Mouse (Mus musculus) heart, embryonic 14.5 days (tissue): ENCODE data around the gene Tnfaip2. TPM values are rescaled to one million over a fixed set of nuclear protein-coding genes. Genes with fewer than 3 reads are reported as not detected.

Source experiments
- ATAC-seq: fragments of 200-750 bp; cut with Nextera tagmentation; 2 replicates; pipeline ENCODE4 v1.8.0; 2017; ENCODE audit warnings: low read depth, moderate TSS enrichment; ENCODE audit not compliant: insufficient number of reproducible peaks, insufficient read depth, low FRiP score
- H3K27ac ChIP-seq, 2 experiments: fragments of 200-500 bp in 1 of 2; fragments of 300-500 bp in 1 of 2; sonication (generic) in 1 of 2; replicated peaks in 1 of 2; 2 replicates each; pipeline ENCODE4 v1.5.1; 2012 to 2014; ENCODE audit warnings: low read depth in 2 of 2, low read length in 2 of 2, control low read depth in 1 of 2, mild to moderate bottlenecking in 1 of 2, mixed read lengths in 1 of 2; ENCODE audit not compliant: control insufficient read depth in 1 of 2, insufficient read depth in 1 of 2
- H3K27me3 ChIP-seq: fragments of 300-500 bp; sonication (generic); 2 replicates; pipeline ENCODE4 v1.6.1; 2014; ENCODE audit warnings: mild to moderate bottlenecking, low read length, control low read depth; ENCODE audit not compliant: control insufficient read depth, insufficient read depth
- H3K36me3 ChIP-seq: fragments of 300-500 bp; sonication (generic); 2 replicates; pipeline ENCODE4 v1.6.1; 2014; ENCODE audit warnings: mild to moderate bottlenecking, control low read depth, low read length, mixed read lengths; ENCODE audit not compliant: control insufficient read depth, insufficient read depth
- H3K4me1 ChIP-seq, 2 experiments: fragments of 200-500 bp in 1 of 2; fragments of 300-500 bp in 1 of 2; sonication (generic) in 1 of 2; 2 replicates each; pipeline ENCODE4 v1.6.1; 2012 to 2014; ENCODE audit warnings: low read length in 2 of 2, control low read depth in 1 of 2, mixed read lengths in 1 of 2; ENCODE audit not compliant: control insufficient read depth in 2 of 2, insufficient read depth in 2 of 2
- H3K4me2 ChIP-seq: fragments of 300-500 bp; sonication (generic); 2 replicates; pipeline ENCODE4 v1.6.1; 2014; ENCODE audit warnings: mild to moderate bottlenecking, low read length
- H3K4me3 ChIP-seq, 2 experiments: fragments of 200-500 bp in 1 of 2; fragments of 300-500 bp in 1 of 2; sonication (generic) in 1 of 2; 2 replicates each; pipeline ENCODE4 v1.5.1; 2012 to 2014; ENCODE audit warnings: low read length in 2 of 2, mild to moderate bottlenecking in 2 of 2, control low read depth in 1 of 2, low read depth in 1 of 2, moderate library complexity in 1 of 2; ENCODE audit not compliant: control insufficient read depth in 1 of 2, insufficient read depth in 1 of 2
- H3K9ac ChIP-seq: fragments of 300-500 bp; sonication (generic); 2 replicates; pipeline ENCODE4 v1.6.1; 2014; ENCODE audit warnings: mild to moderate bottlenecking, low read length
- H3K9me3 ChIP-seq: fragments of 300-500 bp; sonication (generic); 2 replicates; pipeline ENCODE4 v1.6.1; 2016; ENCODE audit warnings: low read length, control low read depth; ENCODE audit not compliant: control insufficient read depth
- WGBS: fragments of 180-500 bp; shearing (Covaris S2); extraction: QIAGEN DNeasy Blood & Tissue Kit; methylation state at CpG from one replicate; pipeline ENCODE4 v1.1.7; 2014; 5-methylcytosine and 5-hydroxymethylcytosine counted together
- polyA plus RNA-seq: library from polyadenylated mRNA; unstranded; fragments of >200 nt; fragmentation: Nextera tagmentation; extraction: Ambion mirVana; gene quantifications from 2 replicates; pipeline ENCODE4 v1.2.1, GENCODE M21; 2014

Tnfaip2 gene
- polyA plus RNA-seq, 1 experiment from 2014 or later = 5.5 TPM

GRCm38 (mm10) chr12:111455860-111456259 is 13.6 kb downstream of the Tnfaip2 start:
- no peak for ATAC-seq
- no peaks in the 10 kb centered on the region for H3K36me3 ChIP-seq
- peaks cover 6 to 15% of the 10 kb centered on the region in 2 experiments; a peak in 3 of 4 replicates for H3K4me1 ChIP-seq
- H3K9me3 ChIP-seq = no peaks in the 10 kb centered on the region
- no peak overlapping the region for H3K27ac ChIP-seq
- H3K4me3 ChIP-seq = no peak overlapping the region
- no peak overlapping the region for H3K4me2 ChIP-seq
- no peak overlapping the region for H3K9ac ChIP-seq
- peaks cover 54% of the 10 kb centered on the region for H3K27me3 ChIP-seq
- WGBS = 60% methylated on average over 8 of the region's 8 CpGs

- H3K27me3 ChIP-seq = peaks cover 40% of the 10 kb centered on the region
- H3K27ac ChIP-seq = no peak overlapping the region
- WGBS = 94% methylated on average over 1 of the region's 1 CpGs
These were observed 15.5 kb downstream of the Tnfaip2 start for GRCm38 (mm10) chr12:111457742-111458141.

GRCm38 (mm10) chr12:111463570-111463969 is 21.3 kb downstream of the Tnfaip2 start:
- no peaks in the 10 kb centered on the region for H3K36me3 ChIP-seq
- WGBS = 77% methylated on average over 7 of the region's 7 CpGs
- H3K4me1 ChIP-seq = peaks cover 3 to 10% of the 10 kb centered on the region in 2 experiments; a peak in 3 of 4 replicates
- H3K9me3 ChIP-seq = no peaks in the 10 kb centered on the region
- H3K9ac ChIP-seq = no peak overlapping the region
- H3K4me3 ChIP-seq = no peak overlapping the region
- ATAC-seq = no peak
- no peak overlapping the region for H3K4me2 ChIP-seq
- H3K27ac ChIP-seq = no peak overlapping the region
- H3K27me3 ChIP-seq = peaks cover 2% of the 10 kb centered on the region; the same call in 1 of the 2 replicates

More at GRCm38 (mm10) chr12:111457742-111458141, 15.5 kb downstream of the Tnfaip2 start:
- no peak overlapping the region for H3K9ac ChIP-seq
- H3K4me1 ChIP-seq = peaks cover 9 to 21% of the 10 kb centered on the region in 2 experiments
- no peak overlapping the region for H3K4me3 ChIP-seq
- no peak overlapping the region for H3K4me2 ChIP-seq
- ATAC-seq = no peak
- H3K9me3 ChIP-seq = no peaks in the 10 kb centered on the region
- H3K36me3 ChIP-seq = no peaks in the 10 kb centered on the region

- H3K27me3 ChIP-seq = peaks cover 4% of the 10 kb centered on the region; the same call in 1 of the 2 replicates
- H3K4me1 ChIP-seq = peaks cover 3 to 6% of the 10 kb centered on the region in 2 experiments; a peak in 3 of 4 replicates
These were observed 24.1 kb downstream of the Tnfaip2 start for GRCm38 (mm10) chr12:111466369-111466768.

GRCm38 (mm10) chr12:111468206-111468605 is 25.9 kb downstream of the Tnfaip2 start:
- no peak overlapping the region for H3K9ac ChIP-seq
- 75% methylated on average over 7 of the region's 7 CpGs for WGBS
- H3K9me3 ChIP-seq = no peaks in the 10 kb centered on the region
- ATAC-seq = no peak
- peaks cover 4% of the 10 kb centered on the region; the same call in 1 of the 2 replicates for H3K27me3 ChIP-seq
- no peak overlapping the region for H3K27ac ChIP-seq
- H3K4me3 ChIP-seq = no peak overlapping the region
- no peak overlapping the region for H3K4me2 ChIP-seq
- H3K4me1 ChIP-seq = no peaks in the 10 kb centered on the region
- H3K36me3 ChIP-seq = no peaks in the 10 kb centered on the region

More at GRCm38 (mm10) chr12:111466369-111466768, 24.1 kb downstream of the Tnfaip2 start:
- ATAC-seq = no peak
- no peaks in the 10 kb centered on the region for H3K36me3 ChIP-seq
- H3K4me2 ChIP-seq = no peak overlapping the region
- H3K27ac ChIP-seq = no peak overlapping the region
- H3K4me3 ChIP-seq = no peak overlapping the region
- H3K9me3 ChIP-seq = no peaks in the 10 kb centered on the region
- H3K9ac ChIP-seq = no peak overlapping the region
- 97% methylated on average over 3 of the region's 3 CpGs for WGBS

GRCm38 (mm10) chr12:111469507-111469906 is 27.2 kb downstream of the Tnfaip2 start:
- Histone ChIP-seq H3K4me1 (no peaks in the 10 kb centered on the region), H3K27ac (no peak overlapping the region), H3K4me3 (no peak overlapping the region), H3K9me3 (no peaks in the 10 kb centered on the region), H3K4me2 (no peak overlapping the region), H3K27me3 (peaks cover 6% of the 10 kb centered on the region), H3K36me3 (no peaks in the 10 kb centered on the region), H3K9ac (no peak overlapping the region)
- no peak for ATAC-seq
- 8% methylated on average over 8 of the region's 8 CpGs for WGBS

GRCm38 (mm10) chr12:111471119-111471518 is 28.9 kb downstream of the Tnfaip2 start:
- H3K4me1 ChIP-seq = no peaks in the 10 kb centered on the region

GRCm38 (mm10) chr12:111471721-111472120 is 29.5 kb downstream of the Tnfaip2 start:
- H3K4me3 ChIP-seq = no peak overlapping the region
- H3K4me2 ChIP-seq = no peak overlapping the region
- no peak overlapping the region for H3K9ac ChIP-seq
- peaks cover 6% of the 10 kb centered on the region for H3K27me3 ChIP-seq
- 70% methylated on average over 3 of the region's 3 CpGs for WGBS
- no peaks in the 10 kb centered on the region for H3K4me1 ChIP-seq
- H3K27ac ChIP-seq = no peak overlapping the region
- H3K9me3 ChIP-seq = no peaks in the 10 kb centered on the region
- ATAC-seq = no peak
- no peaks in the 10 kb centered on the region for H3K36me3 ChIP-seq

More at GRCm38 (mm10) chr12:111471119-111471518, 28.9 kb downstream of the Tnfaip2 start:
- no peaks in the 10 kb centered on the region for H3K36me3 ChIP-seq
- no peak overlapping the region for H3K4me2 ChIP-seq
- peaks cover 6% of the 10 kb centered on the region for H3K27me3 ChIP-seq
- H3K27ac ChIP-seq = no peak overlapping the region
- no peaks in the 10 kb centered on the region for H3K9me3 ChIP-seq
- no peak overlapping the region for H3K4me3 ChIP-seq
- no peak for ATAC-seq
- 54% methylated on average over 1 of the region's 1 CpGs for WGBS
- H3K9ac ChIP-seq = no peak overlapping the region
